Mouse (Mus musculus) ES-Bruce4 (cell line): ENCODE results near the gene Mrps9. TPM values are rescaled to one million over a fixed set of nuclear protein-coding genes. Genes with fewer than 3 reads are reported as not detected.

Experiments used
- H3K27ac ChIP-seq: 2 replicates; pipeline ENCODE4 v1.5.1; 2012; ENCODE audit warnings: low read length, inconsistent platforms; ENCODE audit not compliant: insufficient read depth
- H3K27me3 ChIP-seq: 2 replicates; pipeline ENCODE4 v1.6.1; 2012; ENCODE audit warnings: mild to moderate bottlenecking, low read length, inconsistent platforms; ENCODE audit not compliant: control insufficient read depth, poor library complexity, insufficient read depth, severe bottlenecking
- H3K36me3 ChIP-seq: 2 replicates; pipeline ENCODE4 v1.6.1; 2012; ENCODE audit warnings: inconsistent platforms, mild to moderate bottlenecking, low read length, moderate library complexity; ENCODE audit not compliant: control insufficient read depth, poor library complexity, insufficient read depth, severe bottlenecking
- H3K4me1 ChIP-seq: one replicate; pipeline ENCODE4 v1.8.1; 2011; ENCODE audit warnings: low read length; ENCODE audit not compliant: control insufficient read depth, insufficient read depth
- H3K4me3 ChIP-seq: 2 replicates; pipeline ENCODE4 v1.5.1; 2011; ENCODE audit warnings: low read depth, mild to moderate bottlenecking, low read length
- H3K9ac ChIP-seq: 2 replicates; pipeline ENCODE4 v1.6.1; 2012; ENCODE audit warnings: low read depth, mild to moderate bottlenecking, inconsistent platforms; ENCODE audit not compliant: poor library complexity, severe bottlenecking
- H3K9me3 ChIP-seq: replicated peaks from 2 replicates; pipeline ENCODE4 v1.6.1; 2012; ENCODE audit warnings: mild to moderate bottlenecking, low read length, inconsistent platforms; ENCODE audit not compliant: control insufficient read depth, poor library complexity, insufficient read depth, severe bottlenecking
- CTCF ChIP-seq: IDR thresholded peaks from one replicate; pipeline ENCODE4 v1.8.1; 2011; ENCODE audit warnings: low read depth, low read length
- EP300 ChIP-seq: IDR thresholded peaks from 2 replicates; pipeline ENCODE4 v1.6.1; 2011; ENCODE audit warnings: low read depth, low read length; ENCODE audit not compliant: insufficient read depth
- POLR2A ChIP-seq: IDR thresholded peaks from one replicate; pipeline ENCODE4 v1.8.1; 2011; ENCODE audit warnings: low read length; ENCODE audit not compliant: insufficient read depth
- polyA plus RNA-seq: library from polyadenylated mRNA; stranded (reverse); fragments of >200 nt; gene quantifications from 2 replicates; pipeline ENCODE4 v1.2.4, GENCODE M21; 2011; ENCODE audit warnings: low read depth; ENCODE audit not compliant: missing spikeins, insufficient read depth, insufficient read length

The Mrps9 gene
- polyA plus RNA-seq, result 65.8 and 66.3 TPM in 2 replicates

DNA sequence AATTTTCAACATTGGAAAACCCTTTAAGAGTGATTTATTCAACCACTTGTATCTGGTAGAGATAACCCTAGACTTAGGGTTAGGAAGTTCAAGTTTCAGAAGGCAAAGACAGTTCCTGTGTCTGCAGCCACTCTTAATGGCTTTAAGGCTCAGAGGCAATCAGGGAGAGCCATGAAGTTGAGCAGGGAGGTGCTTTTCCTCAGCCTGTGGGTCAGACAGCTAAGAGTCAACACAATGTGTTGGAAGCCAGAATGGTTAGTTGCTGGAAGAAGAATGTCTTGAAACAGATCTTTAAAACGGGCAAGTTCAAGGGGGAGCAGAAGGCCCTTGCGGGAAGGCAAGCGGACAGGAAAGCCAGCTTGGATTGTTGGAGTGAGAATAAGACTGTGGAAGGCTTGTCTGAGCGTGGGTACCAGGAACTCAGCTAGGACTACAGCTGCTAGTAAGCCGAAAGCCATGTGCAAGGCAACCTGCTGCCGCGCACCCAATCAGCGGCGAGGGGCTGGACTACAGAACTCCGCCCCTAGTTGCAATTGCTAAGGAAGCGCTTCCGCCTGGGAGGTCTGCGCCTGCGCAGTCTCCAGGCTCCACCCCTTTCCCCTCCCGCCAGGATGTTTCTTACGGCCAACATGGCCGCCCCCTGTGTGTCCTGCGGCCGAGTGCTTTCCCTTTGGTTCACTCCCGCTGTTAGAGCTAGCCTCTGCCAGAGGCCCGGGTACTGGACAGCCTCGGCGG, at the start of gene Mrps9:
TSS of gene Mrps9 (plus strand) at position 571 of the 735 bp plus-strand sequence.
- no peaks in the 10 kb centered on the region for H3K36me3 ChIP-seq
- TF ChIP-seq POLR2A, result peak; percentile 41
- TF ChIP-seq CTCF, result no peak
- no peak for TF ChIP-seq EP300

DNA sequence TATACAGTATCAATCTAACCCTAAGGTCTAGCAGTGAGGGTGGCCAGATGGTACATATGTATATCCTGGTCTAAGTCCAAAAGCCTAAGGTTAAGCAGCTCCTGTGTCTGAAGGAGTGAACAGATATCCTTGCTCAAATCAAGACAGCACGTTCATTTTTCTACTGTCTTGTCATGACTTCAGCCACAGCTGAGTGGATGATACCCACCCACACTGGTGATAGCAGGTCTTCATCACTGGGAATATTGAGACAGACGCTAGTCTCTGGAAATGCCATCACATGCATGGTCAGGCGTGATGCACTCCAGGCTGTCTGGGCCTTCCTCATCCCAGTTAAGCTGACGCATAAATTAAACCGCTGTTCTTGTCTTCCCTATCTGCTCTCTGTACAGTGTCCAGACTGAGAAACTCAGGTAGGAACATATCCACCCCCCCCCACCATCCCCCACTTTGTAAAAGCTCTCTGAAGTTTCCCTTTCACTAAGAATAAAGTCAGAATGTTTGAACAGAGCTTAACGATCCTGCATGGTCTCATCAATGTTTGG, 37.7 kb upstream of the Mrps9 start:
- H3K27ac ChIP-seq, result no peak overlapping the region
- no peaks in the 10 kb centered on the region for H3K36me3 ChIP-seq
- H3K9ac ChIP-seq, result no peak overlapping the region
- no peak for TF ChIP-seq EP300
- no peak for TF ChIP-seq POLR2A
- no peak for TF ChIP-seq CTCF
- H3K4me3 ChIP-seq, result no peak overlapping the region
- H3K27me3 ChIP-seq, result no peaks in the 10 kb centered on the region
- no peaks in the 10 kb centered on the region for H3K9me3 ChIP-seq
- no peaks in the 10 kb centered on the region for H3K4me1 ChIP-seq

More for the DNA sequence above, at the start of gene Mrps9:
- Histone ChIP-seq H3K27me3 (no peaks in the 10 kb centered on the region), H3K27ac (no peak within 1 kb of the TSS), H3K9me3 (no peaks in the 10 kb centered on the region), H3K4me1 (no peaks in the 10 kb centered on the region), H3K4me3 (peak within 1 kb of the TSS; percentile 89), H3K9ac (peak within 1 kb of the TSS; percentile 73)

DNA sequence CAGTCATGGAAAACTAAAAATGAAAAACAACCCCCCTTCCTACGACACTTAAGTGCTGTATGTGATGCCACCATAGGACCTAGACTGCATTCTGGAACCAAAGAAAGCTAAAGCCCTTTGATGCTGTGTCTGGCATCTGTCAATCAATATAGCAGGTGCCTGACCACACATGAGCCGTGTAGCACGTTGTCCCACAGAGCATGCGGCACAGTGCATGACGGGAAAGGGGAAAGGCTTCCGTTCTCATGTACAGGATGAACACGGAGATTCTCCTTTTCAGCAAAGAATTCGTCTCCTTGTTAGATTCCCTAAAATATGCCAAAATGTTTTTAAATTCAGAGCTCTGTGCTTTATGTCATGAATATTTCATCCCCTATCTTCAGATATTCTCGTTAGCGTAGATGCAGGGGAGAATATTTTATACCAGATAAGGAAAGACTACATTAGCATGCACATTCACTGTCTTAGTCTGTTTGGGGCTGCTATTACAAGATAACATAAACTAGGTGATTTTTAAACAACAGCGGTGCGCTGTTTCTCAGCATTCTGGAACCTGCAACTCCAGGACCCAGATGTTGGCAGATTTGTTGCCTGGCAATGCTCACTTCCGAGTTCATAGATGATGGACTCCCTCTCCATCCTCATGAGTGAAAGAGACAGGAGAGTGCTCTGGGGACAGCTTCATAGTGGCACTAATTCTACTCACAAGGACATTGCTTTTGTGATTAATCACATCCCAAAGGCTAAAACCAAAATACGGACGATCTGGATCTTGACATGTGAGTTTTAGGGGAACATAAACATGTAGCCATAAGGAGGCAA, 36.0 kb upstream of the Mrps9 start:
- H3K9me3 ChIP-seq, result no peaks in the 10 kb centered on the region
- H3K4me1 ChIP-seq, result no peaks in the 10 kb centered on the region
- H3K9ac ChIP-seq, result no peak overlapping the region
- TF ChIP-seq EP300 (no peak), POLR2A (no peak), CTCF (no peak)
- H3K27ac ChIP-seq, result no peak overlapping the region
- no peak overlapping the region for H3K4me3 ChIP-seq
- H3K27me3 ChIP-seq, result no peaks in the 10 kb centered on the region
- no peaks in the 10 kb centered on the region for H3K36me3 ChIP-seq

DNA sequence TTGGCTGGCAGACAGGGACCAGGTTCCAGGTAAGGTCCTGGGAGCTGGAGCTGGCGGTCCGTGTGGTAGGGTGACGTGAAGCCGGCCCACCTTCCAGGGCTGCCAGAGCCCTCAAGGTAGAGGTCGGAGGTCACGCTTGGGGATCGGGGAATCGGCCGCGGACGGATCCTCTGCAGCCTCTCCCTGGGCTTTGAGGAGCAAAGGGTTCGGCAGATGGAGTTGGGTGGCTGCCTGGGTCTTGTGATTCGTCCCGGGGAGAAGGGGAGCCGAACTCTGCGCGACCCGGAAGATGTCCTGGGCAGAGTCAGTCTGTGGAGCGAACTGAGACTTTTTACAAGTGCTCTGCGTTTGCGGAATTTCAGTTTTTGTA, 350 bp downstream of the Mrps9 start:
- peak overlapping the region; percentile 73 for H3K9ac ChIP-seq
- TF ChIP-seq EP300 (no peak), CTCF (no peak), POLR2A (no peak)
- no peaks in the 10 kb centered on the region for H3K9me3 ChIP-seq
- peak overlapping the region; percentile 89 for H3K4me3 ChIP-seq
- H3K4me1 ChIP-seq, result no peaks in the 10 kb centered on the region
- H3K27ac ChIP-seq, result no peak overlapping the region
- H3K36me3 ChIP-seq, result no peaks in the 10 kb centered on the region
- no peaks in the 10 kb centered on the region for H3K27me3 ChIP-seq

DNA sequence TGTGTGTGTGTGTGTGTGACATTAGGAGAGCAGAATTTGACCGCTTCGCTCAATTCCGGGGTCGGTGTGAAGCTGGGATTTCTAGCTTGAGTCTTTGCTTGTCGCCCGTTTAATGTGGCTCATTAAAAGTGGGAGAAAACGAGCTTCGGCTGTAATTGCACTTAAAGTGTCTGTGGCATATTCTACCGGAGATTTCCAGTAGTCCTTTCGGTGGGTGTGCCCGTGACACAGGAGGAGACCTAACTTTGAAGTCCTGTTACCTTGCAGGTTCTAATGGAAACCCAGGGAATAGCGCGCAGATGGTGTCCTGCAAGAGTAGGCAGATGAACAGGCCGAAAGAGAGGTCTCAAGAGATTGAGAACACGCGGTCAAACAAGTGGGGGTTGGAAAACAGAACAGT, 777 bp downstream of the Mrps9 start:
- Histone ChIP-seq H3K36me3 (no peaks in the 10 kb centered on the region), H3K27ac (no peak overlapping the region)
- no peak for TF ChIP-seq CTCF
- TF ChIP-seq EP300, result no peak
- no peak for TF ChIP-seq POLR2A

More for the DNA sequence above, 777 bp downstream of the Mrps9 start:
- peak overlapping the region; percentile 73 for H3K9ac ChIP-seq
- no peaks in the 10 kb centered on the region for H3K27me3 ChIP-seq
- H3K4me1 ChIP-seq, result no peaks in the 10 kb centered on the region
- H3K4me3 ChIP-seq, result peak overlapping the region; percentile 89
- no peaks in the 10 kb centered on the region for H3K9me3 ChIP-seq
